Mouse (Mus musculus) MEL (cell line): ENCODE data around the gene Nadk2. TPM values are rescaled to one million over a fixed set of nuclear protein-coding genes. Genes with fewer than 3 reads are reported as not detected.
A peak's percentile ranks its signal among the peaks of the same experiment; 100 is the strongest.

ENCODE experiments used
- DNase-seq: peaks from one replicate; pipeline ENCODE4 v3.0.0; 2011; ENCODE audit warnings: low read depth, low spot score
- H3K27ac ChIP-seq: 2 replicates; pipeline ENCODE4 v1.5.1; 2012; ENCODE audit warnings: low read depth, mild to moderate bottlenecking, control low read depth, low read length, moderate library complexity; ENCODE audit not compliant: control insufficient read depth
- H3K27me3 ChIP-seq, 2 experiments: fragments of 150-350 bp in 1 of 2; sonication (generic) in 1 of 2; 2 replicates each; pipeline ENCODE4 v1.6.1; 2012; ENCODE audit warnings: low read length in 2 of 2, mild to moderate bottlenecking in 2 of 2, improper control_type of control experiment in 1 of 2, moderate library complexity in 1 of 2; ENCODE audit not compliant: insufficient read depth in 2 of 2, control insufficient read depth in 1 of 2
- H3K36me3 ChIP-seq, 2 experiments: 2 replicates each; pipeline ENCODE4 v1.6.1; 2012 to 2014; ENCODE audit warnings: low read length in 2 of 2, improper control_type of control experiment in 1 of 2, inconsistent platforms in 1 of 2, mild to moderate bottlenecking in 1 of 2; ENCODE audit not compliant: insufficient read depth in 2 of 2, control insufficient read depth in 1 of 2
- H3K4me1 ChIP-seq, 2 experiments: fragments of 150-350 bp in 1 of 2; sonication (generic) in 1 of 2; 2 replicates each; pipeline ENCODE4 v1.6.1; 2012; ENCODE audit warnings: low read length in 2 of 2, improper control_type of control experiment in 1 of 2, mild to moderate bottlenecking in 1 of 2; ENCODE audit not compliant: insufficient read depth in 2 of 2, control insufficient read depth in 1 of 2
- H3K4me3 ChIP-seq, 2 experiments: fragments of 150-350 bp in 1 of 2; sonication (generic) in 1 of 2; 2 replicates each; pipeline ENCODE4 v1.5.1; 2012; ENCODE audit warnings: low read depth in 2 of 2, low read length in 2 of 2, mild to moderate bottlenecking in 2 of 2, moderate library complexity in 2 of 2, control low read depth in 1 of 2, improper control_type of control experiment in 1 of 2; ENCODE audit not compliant: control insufficient read depth in 1 of 2, insufficient read depth in 1 of 2
- H3K79me2 ChIP-seq: 2 replicates; pipeline ENCODE4 v1.6.1; 2012; ENCODE audit warnings: mild to moderate bottlenecking, low read length, moderate library complexity; ENCODE audit not compliant: control insufficient read depth, poor library complexity, insufficient read depth
- H3K9ac ChIP-seq: 2 replicates; pipeline ENCODE4 v1.6.1; 2012; ENCODE audit warnings: low read depth, mild to moderate bottlenecking, control low read depth, low read length, moderate library complexity; ENCODE audit not compliant: control insufficient read depth, poor library complexity, severe bottlenecking
- H3K9me3 ChIP-seq: fragments of 150-350 bp; sonication (generic); replicated peaks from 2 replicates; pipeline ENCODE4 v1.6.1; 2012; ENCODE audit warnings: mild to moderate bottlenecking, low read length, improper control_type of control experiment, moderate library complexity; ENCODE audit not compliant: insufficient read depth
- CTCF ChIP-seq, 3 experiments: IDR thresholded peaks in 2 of 3; conservative IDR thresholded peaks in 1 of 3; 2 replicates each; pipeline ENCODE4 v1.5.1; 2011 to 2012; ENCODE audit warnings: low read length in 3 of 3, low read depth in 2 of 3, mild to moderate bottlenecking in 2 of 3, improper control_type of control experiment in 1 of 3, inconsistent platforms in 1 of 3, mixed read lengths in 1 of 3, moderate library complexity in 1 of 3; ENCODE audit not compliant: control insufficient read depth in 1 of 3, insufficient read depth in 1 of 3, poor library complexity in 1 of 3, severe bottlenecking in 1 of 3
- E2F4 ChIP-seq: IDR thresholded peaks from 2 replicates; pipeline ENCODE4 v1.6.1; 2011; ENCODE audit warnings: low read depth, low read length, improper control_type of control experiment, borderline replicate concordance
- ELF1 ChIP-seq: IDR thresholded peaks from 2 replicates; pipeline ENCODE4 v1.6.1; 2014; ENCODE audit warnings: low read depth, mild to moderate bottlenecking, inconsistent platforms, low read length, improper control_type of control experiment, moderate library complexity
- GABPA ChIP-seq: IDR thresholded peaks from 2 replicates; pipeline ENCODE4 v1.6.1; 2012; ENCODE audit warnings: low read depth, mild to moderate bottlenecking, inconsistent platforms, low read length, improper control_type of control experiment, moderate library complexity
- GATA1 ChIP-seq: IDR thresholded peaks from 2 replicates; pipeline ENCODE4 v1.6.1; 2011; ENCODE audit warnings: low read depth, low read length, improper control_type of control experiment
- MAX ChIP-seq: IDR thresholded peaks from 2 replicates; pipeline ENCODE4 v1.6.1; 2011; ENCODE audit warnings: low read length, improper control_type of control experiment
- MEF2A ChIP-seq: IDR thresholded peaks from 2 replicates; pipeline ENCODE4 v1.6.1; 2014; ENCODE audit warnings: low read depth, mild to moderate bottlenecking, inconsistent platforms, low read length, improper control_type of control experiment; ENCODE audit not compliant: poor library complexity, insufficient replicate concordance, severe bottlenecking; ENCODE audit errors: extremely low read depth
- MXI1 ChIP-seq: IDR thresholded peaks from 2 replicates; pipeline ENCODE4 v1.6.1; 2011; ENCODE audit warnings: mild to moderate bottlenecking, low read depth, low read length, improper control_type of control experiment
- MYB ChIP-seq: IDR thresholded peaks from 2 replicates; pipeline ENCODE4 v1.6.1; 2011; ENCODE audit warnings: mild to moderate bottlenecking, low read depth, low read length, improper control_type of control experiment
- NELFE ChIP-seq: IDR thresholded peaks from 2 replicates; pipeline ENCODE4 v1.6.1; 2011; ENCODE audit warnings: low read depth, low read length, improper control_type of control experiment
- POLR2AphosphoS5 ChIP-seq: IDR thresholded peaks from 2 replicates; pipeline ENCODE4 v1.6.1; 2012; ENCODE audit warnings: low read depth, borderline replicate concordance, mild to moderate bottlenecking, inconsistent platforms, low read length, moderate library complexity, mixed read lengths
- RAD21 ChIP-seq: IDR thresholded peaks from 2 replicates; pipeline ENCODE4 v1.6.1; 2011; ENCODE audit warnings: mild to moderate bottlenecking, low read depth, low read length, improper control_type of control experiment
- SMC3 ChIP-seq: IDR thresholded peaks from 2 replicates; pipeline ENCODE4 v1.6.1; 2011; ENCODE audit warnings: low read depth, low read length, improper control_type of control experiment
- TAL1 ChIP-seq: IDR thresholded peaks from 2 replicates; pipeline ENCODE4 v1.6.1; 2012; ENCODE audit warnings: mild to moderate bottlenecking, inconsistent platforms, low read length, moderate library complexity, mixed read lengths
- UBTF ChIP-seq: IDR thresholded peaks from 2 replicates; pipeline ENCODE4 v1.6.1; 2012; ENCODE audit warnings: low read depth, mild to moderate bottlenecking, inconsistent platforms, low read length, improper control_type of control experiment, moderate library complexity, borderline replicate concordance; ENCODE audit not compliant: insufficient read depth
- ZC3H11A ChIP-seq: IDR thresholded peaks from 2 replicates; pipeline ENCODE4 v1.6.1; 2012; ENCODE audit warnings: low read depth, mild to moderate bottlenecking, inconsistent platforms, low read length, improper control_type of control experiment
- polyA plus RNA-seq, 2 experiments: library from polyadenylated mRNA; stranded (reverse) in 1 of 2; unstranded in 1 of 2; fragments of >175 nt in 1 of 2; fragments of >200 nt in 1 of 2; gene quantifications; 2 replicates each; pipeline versions ENCODE4 v1.2.1 to v1.2.4; 2012; ENCODE audit warnings: low replicate concordance in 2 of 2, low read depth in 1 of 2; ENCODE audit not compliant: insufficient read length in 2 of 2, insufficient read depth in 1 of 2, missing spikeins in 1 of 2
- total RNA-seq: library from RNA; depleted of rRNA; stranded (reverse); fragments of 300-350 nt; gene quantifications from 2 replicates; pipeline ENCODE4 v1.2.3, GENCODE M21; 2012

Nadk2 gene
- total and polyA plus RNA-seq, 3 experiments = 168 to 659 (median 361) TPM

DNA sequence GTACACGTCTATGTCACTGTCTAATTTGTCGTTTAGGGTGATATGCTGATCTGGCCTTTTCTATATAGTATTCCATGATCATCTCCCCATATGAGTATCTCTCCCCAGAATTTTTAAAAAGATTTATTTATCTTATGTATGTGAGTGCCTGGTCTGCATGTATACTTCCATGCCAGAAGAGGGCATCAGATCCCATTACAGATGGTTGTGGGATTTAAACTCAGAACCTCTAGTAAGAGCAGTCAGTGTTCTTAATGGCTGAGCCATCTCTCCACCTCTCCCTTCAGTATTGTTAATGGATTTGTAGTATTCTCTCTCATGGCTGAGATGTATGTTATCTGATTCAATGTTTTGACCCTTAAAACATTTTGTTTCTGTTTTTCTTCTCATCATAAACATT is 11.2 kb upstream of the Nadk2 start:
- H3K36me3 ChIP-seq = no peaks in the 10 kb centered on the region
- DNase-seq = peak; percentile 43
- H3K27ac ChIP-seq = no peak overlapping the region
- H3K4me3 ChIP-seq = no peak overlapping the region
- no peaks in the 10 kb centered on the region for H3K79me2 ChIP-seq
- no peak overlapping the region for H3K9ac ChIP-seq
- TF ChIP-seq CTCF (IDR thresholded peaks at IDR 0.05 in 2 of 3, conservative IDR thresholded peaks at IDR 0.05 in 1 of 3; ENCODE audit: control insufficient read depth in 1 of 3, insufficient read depth in 1 of 3, low read depth in 2 of 3, low read length in 3 of 3, poor library complexity in 1 of 3, severe bottlenecking in 1 of 3) (peak in 1 of 3 experiments; percentile 63; a peak in 2 of 6 replicates), ZC3H11A (peak; percentile 57), SMC3 (peak; percentile 70), RAD21 (peak; percentile 66), MYB (no peak)
- TF ChIP-seq, all 39 proteins: peak for 4
- no peaks in the 10 kb centered on the region for H3K9me3 ChIP-seq
- no peaks in the 10 kb centered on the region; a peak in 1 of 4 replicates for H3K27me3 ChIP-seq
- H3K4me1 ChIP-seq = no peaks in the 10 kb centered on the region

GRCm38 (mm10) chr15:9061150-9061882 is 9.7 kb upstream of the Nadk2 start:
- no peaks in the 10 kb centered on the region for H3K4me1 ChIP-seq
- H3K79me2 ChIP-seq = no peaks in the 10 kb centered on the region
- no peak overlapping the region for H3K9ac ChIP-seq
- H3K9me3 ChIP-seq = no peaks in the 10 kb centered on the region
- no peak overlapping the region for H3K27ac ChIP-seq
- H3K36me3 ChIP-seq = no peaks in the 10 kb centered on the region
- TF ChIP-seq ELF1 (no peak), E2F4 (no peak), TAL1 (no peak), MXI1 (no peak), GATA1 (no peak), MAX (no peak), NELFE (no peak), RAD21 (no peak), GABPA (no peak), UBTF (no peak), POLR2AphosphoS5 (no peak), MEF2A (no peak), MYB (no peak)
- H3K27me3 ChIP-seq = no peaks in the 10 kb centered on the region; a peak in 1 of 4 replicates
- no peak for DNase-seq
- H3K4me3 ChIP-seq = no peak overlapping the region
